Mouse (Mus musculus) monocyte, adult 2 months (primary cell): ENCODE results near the gene Cmah.

Experiments
- DNase-seq, 2 experiments: peaks; one replicate each; pipeline ENCODE4 v3.0.0; 2022; ENCODE audit warnings: low spot score in 2 of 2, low read depth in 1 of 2

Cmah gene

GRCm38 (mm10) chr13:24511367-24511766 lies 184.2 kb downstream of the Cmah start:
- DNase-seq, result no peak

- no peak for DNase-seq
Measured at GRCm38 (mm10) chr13:24511932-24512520, 184.8 kb downstream of the Cmah start.

GRCm38 (mm10) chr13:24513717-24514116 lies 186.5 kb downstream of the Cmah start:
- no peak for DNase-seq

DNA sequence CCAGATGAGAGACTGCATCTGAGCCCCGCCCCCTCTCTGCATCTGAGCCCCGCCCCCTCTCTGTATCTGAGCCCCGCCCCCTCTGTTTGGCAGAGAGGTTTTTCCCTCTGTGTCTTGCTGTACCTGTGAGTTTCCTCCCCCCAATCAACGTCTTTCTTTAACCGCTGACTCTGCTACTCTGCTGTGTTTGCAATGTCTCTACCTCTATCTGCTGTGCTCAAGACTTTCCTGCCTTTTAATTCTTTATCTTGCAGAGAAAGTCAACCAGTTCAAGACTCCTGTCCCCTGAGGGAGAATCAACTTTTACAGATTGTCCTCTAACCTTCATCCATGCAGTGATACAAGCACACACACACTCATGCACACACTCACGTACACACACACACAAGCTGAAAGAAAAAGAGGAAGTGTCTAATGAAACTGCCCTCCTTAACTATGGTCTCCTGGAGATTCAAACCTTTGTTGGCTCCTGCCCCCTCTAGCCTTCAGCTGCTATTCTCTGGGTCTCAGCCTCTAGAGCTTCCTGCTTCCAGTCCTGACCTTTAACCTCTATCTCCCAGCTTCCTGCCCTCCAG lies 188.0 kb downstream of the Cmah start:
- DNase-seq, result no peak

- DNase-seq, result no peak
Measured at GRCm38 (mm10) chr13:24517757-24518156, 190.6 kb downstream of the Cmah start.

DNA sequence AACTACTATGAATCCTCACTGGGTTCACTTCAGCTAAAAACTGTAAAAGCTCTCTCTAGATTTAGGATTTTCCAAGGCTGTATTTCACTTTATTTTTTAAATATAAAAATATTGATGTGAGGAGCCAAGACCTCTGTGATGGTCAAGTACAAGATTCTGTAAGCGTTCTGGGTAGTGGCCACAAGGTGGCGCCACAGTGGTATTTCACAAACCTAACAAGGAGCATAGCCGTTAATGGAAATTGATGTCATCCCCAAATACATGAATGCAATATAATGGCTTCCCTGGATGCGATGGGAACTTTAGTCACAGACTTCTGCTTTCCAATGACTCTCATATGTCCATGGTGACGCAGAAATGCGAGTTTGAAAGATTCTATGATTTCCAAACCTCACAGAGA lies 191.7 kb downstream of the Cmah start:
- peak in 1 of 2 experiments; percentile 29 for DNase-seq

- no peak for DNase-seq
Measured at GRCm38 (mm10) chr13:24519976-24520647, 192.9 kb downstream of the Cmah start.

DNA sequence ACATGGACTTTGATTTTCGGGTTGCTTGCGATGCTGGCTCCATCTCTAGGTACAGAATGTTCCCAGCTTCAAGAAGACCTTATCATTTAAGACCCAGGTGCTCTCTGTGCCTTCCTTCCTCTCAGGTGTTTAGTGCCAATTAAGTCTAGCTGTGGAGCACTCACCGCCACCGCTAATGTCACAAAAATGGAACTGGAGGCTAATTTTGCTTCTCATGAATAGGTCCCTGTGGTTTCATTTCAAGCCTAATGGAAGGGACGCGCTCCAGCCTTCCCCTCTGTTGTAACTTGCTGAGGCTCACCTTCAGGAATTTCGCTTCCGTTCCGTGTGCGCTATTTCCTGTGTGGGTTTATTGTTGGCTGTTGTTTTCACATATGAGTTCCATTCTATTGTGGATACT lies 193.6 kb downstream of the Cmah start:
- DNase-seq, result no peak

GRCm38 (mm10) chr13:24521446-24522342 lies 194.5 kb downstream of the Cmah start:
- no peak for DNase-seq

DNA sequence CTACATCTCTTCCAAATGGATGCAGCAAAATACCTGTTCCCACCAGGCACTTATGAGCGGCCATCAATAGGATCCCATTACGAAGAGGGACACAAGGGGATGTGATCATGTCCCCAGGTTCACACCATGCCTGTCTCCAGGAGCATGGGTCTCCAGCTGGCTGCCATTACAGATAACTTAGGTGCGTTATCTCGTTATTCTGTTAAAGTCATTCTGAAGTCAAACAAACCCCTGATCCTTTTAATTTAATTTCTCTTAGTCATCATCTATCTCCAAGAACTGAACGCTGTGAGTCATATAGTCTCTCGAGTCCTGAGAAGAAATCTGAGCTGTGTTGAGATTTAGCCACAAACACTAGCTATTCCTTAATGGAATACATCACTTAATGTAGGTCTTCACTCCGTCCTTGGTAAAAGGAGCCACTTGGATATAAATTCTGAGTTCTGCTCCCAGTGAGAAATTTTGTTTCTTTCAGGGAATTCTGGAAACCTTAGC lies 195.2 kb downstream of the Cmah start:
- DNase-seq, result no peak

DNA sequence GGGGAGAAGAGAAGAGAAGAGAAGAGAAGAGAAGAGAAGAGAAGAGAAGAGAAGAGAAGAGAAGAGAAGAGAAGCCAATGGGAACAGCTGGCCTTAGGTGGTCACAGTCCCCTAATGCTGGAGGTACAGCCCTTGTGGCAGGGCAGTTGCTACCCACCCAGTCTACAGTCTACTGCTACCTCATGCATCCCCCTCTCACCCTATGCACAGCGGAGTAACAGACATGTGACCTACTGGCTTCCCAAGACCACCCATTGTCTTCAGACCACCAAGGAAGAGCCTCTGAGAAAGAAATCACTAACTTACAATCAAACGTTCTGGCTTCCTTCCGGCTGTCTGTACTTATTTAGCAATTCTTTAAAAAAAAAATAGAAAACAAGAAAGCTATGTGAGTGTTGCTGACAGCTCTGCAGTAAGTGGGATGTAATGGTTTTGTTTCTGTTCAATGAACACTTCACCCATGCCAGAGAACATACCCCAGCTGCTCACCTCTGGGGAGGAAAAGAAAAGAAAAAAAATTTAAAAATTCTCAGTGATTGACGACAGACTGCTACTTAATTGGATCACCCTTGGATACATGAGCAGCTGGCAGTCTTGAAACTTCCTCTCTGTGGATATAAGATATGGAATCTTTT lies 196.5 kb downstream of the Cmah start:
- DNase-seq, result no peak

GRCm38 (mm10) chr13:24524468-24524867 lies 197.3 kb downstream of the Cmah start:
- DNase-seq, result no peak

DNA sequence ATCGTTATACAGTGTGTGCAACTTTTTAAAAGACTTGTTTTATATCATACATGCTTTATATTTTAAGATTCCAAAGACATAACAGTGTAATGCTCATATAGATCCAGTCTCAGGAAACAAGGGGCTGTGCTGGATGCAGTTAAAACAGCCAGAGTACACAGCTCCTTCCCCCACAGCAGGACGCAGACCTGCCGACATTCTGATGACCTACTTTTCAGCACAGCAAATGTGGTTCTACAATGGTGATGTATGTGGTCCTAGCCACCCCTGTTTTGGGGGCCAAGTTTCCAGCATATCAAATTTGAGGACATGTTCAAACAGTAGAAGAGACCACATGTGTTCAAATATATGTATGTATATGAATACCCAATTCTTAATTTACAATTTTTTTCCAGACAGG lies 198.3 kb downstream of the Cmah start:
- no peak for DNase-seq

- no peak for DNase-seq
Measured at GRCm38 (mm10) chr13:24526916-24527315, 199.7 kb downstream of the Cmah start.
